Mouse (Mus musculus): ENCODE measurements around the gene Kcnk18. TPM values are rescaled to one million over a fixed set of nuclear protein-coding genes. Genes with fewer than 3 reads are reported as not detected.

Gene Kcnk18
- polyA plus RNA-seq, 1 experiment from 2014 or later: not detected

Other genes starting within 250 kb of the Kcnk18 start
- 6.4 and 7.2 TPM in 2 replicates for gene Shtn1, start 143.1 kb upstream of the Kcnk18 start, polyA plus RNA-seq (2015; fragmentation: Nextera tagmentation; extraction: Ambion mirVana)
- gene Vax1, start 49.2 kb upstream of the Kcnk18 start, polyA plus RNA-seq (2015; fragmentation: Nextera tagmentation; extraction: Ambion mirVana): not detected in 2 replicates
- gene Slc18a2, start 41.7 kb downstream of the Kcnk18 start, polyA plus RNA-seq (2015; fragmentation: Nextera tagmentation; extraction: Ambion mirVana): 5.7 and 5.9 TPM in 2 replicates
- 13.2 and 35.7 TPM in 2 replicates for gene Rps12-ps3, start 103.1 kb downstream of the Kcnk18 start, polyA plus RNA-seq (2015; fragmentation: Nextera tagmentation; extraction: Ambion mirVana)
- gene Pdzd8, start 126.6 kb downstream of the Kcnk18 start, polyA plus RNA-seq (2015; fragmentation: Nextera tagmentation; extraction: Ambion mirVana): 7.2 and 7.5 TPM in 2 replicates
- not detected in 2 replicates for gene Emx2, start 239.2 kb downstream of the Kcnk18 start, polyA plus RNA-seq (2015; fragmentation: Nextera tagmentation; extraction: Ambion mirVana)